Mouse (Mus musculus): ENCODE measurements around the gene Rbpj.

GRCm38 (mm10) chr5:53470141-53471079 is 4.5 kb downstream of the Rbpj start:
- TF ChIP-seq CTCF (IDR thresholded peaks at IDR 0.05; ENCODE audit: low read depth, low read length) (no peak), POLR2A (IDR thresholded peaks at IDR 0.05; ENCODE audit: extremely low read depth, insufficient read depth, low read length) (no peak)

All from liver, adult 2 months (tissue).